Comparison of ENCODE assay signal across 8 mouse cellular contexts in the genomic region with DNA sequence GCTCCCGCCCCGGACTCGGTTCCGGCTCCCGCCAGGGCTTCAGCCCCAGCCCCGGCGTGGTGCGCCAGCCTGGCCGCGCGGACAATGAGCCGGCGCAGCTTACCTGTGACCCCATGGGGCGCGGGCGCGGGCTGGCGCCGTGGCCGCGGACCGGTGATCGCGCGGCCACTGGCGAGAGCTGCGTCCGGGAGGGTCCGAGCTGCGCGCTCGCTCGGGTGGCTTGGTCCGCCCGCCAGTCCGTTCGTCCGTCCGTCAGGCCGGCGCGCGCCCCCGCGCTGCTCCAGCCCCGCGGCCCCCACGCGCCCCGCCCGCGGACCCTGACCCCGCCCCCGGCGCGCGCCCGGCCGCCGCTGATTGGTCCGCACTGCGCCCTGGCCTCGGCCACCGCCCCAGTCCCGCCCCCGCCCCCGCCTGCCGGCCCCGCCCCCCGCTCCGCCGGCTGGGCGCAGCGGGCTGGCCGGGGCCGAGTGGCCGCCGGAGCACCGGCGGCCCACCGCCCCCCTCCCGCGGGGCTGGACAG. TPM values are rescaled to one million over a fixed set of nuclear protein-coding genes. Genes with fewer than 3 reads are reported as not detected.
DNase-seq lines count a peak whose midpoint lies in the region; ATAC-seq and TF ChIP-seq lines count a peak whose summit lies in the region.

TSS of gene Zbtb46 (minus strand) at position 274 of the 520 bp plus-strand sequence.

- H3K27ac ChIP-seq in hindbrain, embryonic 13.5 days, result peak within 1 kb of the TSS; percentile 85
- peak within 1 kb of the TSS; percentile 79 for H3K27ac ChIP-seq in left cerebral cortex, adult 2 months

- H3K36me3 ChIP-seq in hindbrain, embryonic 13.5 days, result no peaks in the 10 kb centered on the region

- H3K9me3 ChIP-seq in hindbrain, embryonic 13.5 days, result no peaks in the 10 kb centered on the region

- H3K4me2 ChIP-seq in hindbrain, embryonic 13.5 days, result peak within 1 kb of the TSS; percentile 93

- peak within 1 kb of the TSS; percentile 98 for H3K4me3 ChIP-seq in hindbrain, embryonic 13.5 days
- peak within 1 kb of the TSS; percentile 93 for H3K4me3 ChIP-seq in left cerebral cortex, adult 2 months

- no peak for TF ChIP-seq CTCF in left cerebral cortex, adult 2 months (IDR thresholded peaks at IDR 0.05)

- peak within 1 kb of the TSS; percentile 95 for H3K9ac ChIP-seq in hindbrain, embryonic 13.5 days

- DNase-seq in MN1 (ENCODE audit: low spot score), result peak; percentile 91
- DNase-seq in cerebellum, adult 9-10 months, result peak; percentile 82
- peak; percentile 80 to 84 for DNase-seq in left cerebral cortex, adult 2 months (ENCODE audit: extremely low spot score in 1 of 2, low spot score in 2 of 2)
- peak; percentile 91 to 94 for DNase-seq in lung, postnatal 4 days
- DNase-seq in retina, postnatal 7 days (ENCODE audit: low read depth, low spot score), result peak; percentile 74
- peak; percentile 72 to 82 for DNase-seq in urinary bladder, adult 18-20 months (ENCODE audit: low spot score in 2 of 2)

- H3K4me1 ChIP-seq in hindbrain, embryonic 13.5 days (replicated peaks), result peaks cover 37% of the 10 kb centered on the region

- 0 out of 2 replicates have a peak, but pooled peaks have one; percentile 7 for ATAC-seq in frontal cortex, adult (ENCODE audit: low TSS enrichment)
- peak; percentile 89 for ATAC-seq in hindbrain, embryonic 13.5 days (ENCODE audit: low FRiP score)

- WGBS in hindbrain, embryonic 13.5 days, result 0% methylated on average over 29 of the region's 83 CpGs

- intact Hi-C loops in left cerebral cortex, adult 2 months (cut with DNase I), result loop anchor here (2.0 kb wide), 2 partner anchors 38 to 62 kb away; partner anchors contain the start of gene Dnajc5

- H3K27me3 ChIP-seq in hindbrain, embryonic 13.5 days, result peaks cover 19% of the 10 kb centered on the region

RNA-seq across cellular contexts. Expression of gene Zbtb46, which starts in this region (rescaled TPM):
- polyA plus RNA-seq in hindbrain, embryonic 13.5 days (2015; fragmentation: Nextera tagmentation; extraction: Ambion mirVana), result 22.4 and 23.5 TPM in 2 replicates
- 10 to 100 TPM; 12.0 to 13.7 TPM for total RNA-seq in left cerebral cortex, adult 2 months (2021)

Comparison
In these comparisons a context has a peak if more than half of its experiments do, and no peak if none do; other contexts are left out.
1. Peak in every context shown above with its lines: DNase-seq, ATAC-seq, H3K4me3 ChIP-seq and H3K27ac ChIP-seq.